Mouse (Mus musculus) bone marrow, adult 2 months (tissue): ENCODE results near the gene Ago3. TPM values are rescaled to one million over a fixed set of nuclear protein-coding genes. Genes with fewer than 3 reads are reported as not detected.

Experiments
- H3K27ac ChIP-seq: fragments of 200-500 bp; 2 replicates; pipeline ENCODE4 v1.5.1; 2012; ENCODE audit warnings: low read depth, mild to moderate bottlenecking, control low read depth, inconsistent platforms, low read length; ENCODE audit not compliant: control insufficient read depth, poor library complexity, insufficient read depth
- H3K4me1 ChIP-seq: fragments of 200-500 bp; 2 replicates; pipeline ENCODE4 v1.6.1; 2011; ENCODE audit warnings: low read length; ENCODE audit not compliant: control insufficient read depth, insufficient read depth
- H3K4me3 ChIP-seq: fragments of 200-500 bp; replicated peaks from 2 replicates; pipeline ENCODE3; 2011; ENCODE audit warnings: mild to moderate bottlenecking, low read depth, low read length, control low read depth; ENCODE audit not compliant: control insufficient read depth
- CTCF ChIP-seq: fragments of 200-500 bp; IDR thresholded peaks from 2 replicates; pipeline ENCODE4 v1.5.1; 2011; ENCODE audit warnings: low read length, control low read depth; ENCODE audit not compliant: control insufficient read depth, insufficient read depth
- POLR2A ChIP-seq: fragments of 200-500 bp; IDR thresholded peaks from 2 replicates; pipeline ENCODE4 v1.6.1; 2011; ENCODE audit warnings: low read depth, mild to moderate bottlenecking, control low read depth, low read length, borderline replicate concordance; ENCODE audit not compliant: control insufficient read depth
- WGBS: fragments of 180-500 bp; shearing (Covaris S2); methylation state at CpG from one replicate; pipeline ENCODE4 v1.1.7; 2018; 5-methylcytosine and 5-hydroxymethylcytosine counted together
- polyA plus RNA-seq: library from polyadenylated mRNA; stranded (reverse); fragments of >200 nt; gene quantifications from 2 replicates; pipeline ENCODE4 v1.2.4, GENCODE M21; 2011; ENCODE audit warnings: low replicate concordance; ENCODE audit not compliant: missing spikeins, insufficient read depth, insufficient read length

The Ago3 gene
- polyA plus RNA-seq, 1 experiment = 5.2 TPM

- TF ChIP-seq CTCF (no peak), POLR2A (no peak)
- H3K27ac ChIP-seq = no peak overlapping the region
- WGBS = 1% methylated on average over 50 of the region's 50 CpGs
- no peaks in the 10 kb centered on the region for H3K4me1 ChIP-seq
- H3K4me3 ChIP-seq = no peak overlapping the region
Measured at GRCm38 (mm10) chr4:126300916-126301583, 128.3 kb downstream of the Ago3 start.

DNA sequence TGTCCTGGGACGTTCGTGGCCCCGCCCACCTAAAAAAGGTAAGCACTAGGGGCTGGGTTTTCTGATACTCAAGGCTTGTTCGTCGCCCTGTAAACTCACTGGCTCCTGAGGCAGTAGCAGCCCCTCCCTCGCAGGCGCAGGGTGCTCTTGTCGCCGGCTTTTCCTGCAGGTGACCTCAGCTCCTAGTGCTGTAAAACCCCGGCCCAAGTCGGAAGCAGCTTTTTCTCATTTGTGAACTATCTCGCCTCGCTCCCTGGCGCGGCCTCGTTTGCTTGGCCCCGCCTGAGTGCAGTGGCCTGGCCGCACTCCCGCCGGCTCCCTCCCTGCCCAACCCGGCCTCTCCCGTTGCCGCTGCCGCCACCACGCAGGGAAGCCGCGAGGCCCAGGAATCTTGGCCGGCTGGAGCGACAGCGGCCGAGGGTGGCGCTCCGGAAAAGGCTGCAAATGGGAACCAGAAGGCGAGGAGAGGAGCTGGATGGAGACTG is 132.7 kb downstream of the Ago3 start:
- no peak overlapping the region for H3K27ac ChIP-seq
- TF ChIP-seq CTCF (no peak), POLR2A (no peak)
- no peaks in the 10 kb centered on the region for H3K4me1 ChIP-seq
- H3K4me3 ChIP-seq = no peak overlapping the region
- 3% methylated on average over 34 of the region's 34 CpGs for WGBS

DNA sequence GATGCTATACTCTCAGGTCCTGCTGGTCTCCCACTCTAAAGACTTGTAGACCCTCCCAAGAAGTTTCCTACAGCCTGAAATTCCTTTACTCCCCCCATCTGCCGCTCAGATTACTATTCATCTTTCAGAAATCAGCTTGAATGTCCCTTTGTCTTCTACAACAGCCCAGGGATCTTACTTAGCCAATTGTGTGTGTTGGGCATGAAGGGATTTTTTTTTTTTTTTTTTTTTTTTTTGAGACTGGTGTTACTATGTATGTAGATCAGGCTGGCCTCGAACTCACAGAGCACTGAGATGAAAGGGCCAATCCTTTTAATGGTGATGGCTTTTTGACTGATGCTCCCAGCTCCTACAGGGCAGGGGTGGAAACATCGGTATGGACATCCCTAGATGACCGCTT is 133.4 kb downstream of the Ago3 start:
- TF ChIP-seq POLR2A (no peak), CTCF (no peak)
- Histone ChIP-seq H3K4me3 (no peak overlapping the region), H3K4me1 (no peaks in the 10 kb centered on the region), H3K27ac (no peak overlapping the region)
- WGBS = 55% methylated on average over 4 of the region's 4 CpGs

DNA sequence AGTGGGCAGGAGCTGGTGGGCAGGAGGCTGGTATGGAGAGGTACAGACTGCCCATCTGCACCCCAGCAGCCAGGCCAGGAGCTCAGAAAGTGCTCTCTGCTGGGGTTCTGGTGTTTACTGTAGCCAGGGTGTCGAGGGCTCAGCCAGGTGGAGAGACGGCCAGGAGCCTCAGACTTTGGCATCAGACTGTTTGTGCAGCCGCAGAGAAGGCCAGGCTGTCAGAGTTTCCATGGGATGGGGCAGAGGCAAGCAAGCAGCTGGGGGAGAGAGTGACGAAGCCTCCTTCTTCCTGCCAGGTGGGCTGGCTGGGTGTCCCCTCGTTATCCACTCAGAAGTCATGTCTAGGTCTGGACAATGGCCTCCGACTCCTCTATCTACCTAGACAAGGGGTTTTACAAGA is 134.2 kb downstream of the Ago3 start:
- TF ChIP-seq CTCF (no peak), POLR2A (no peak)
- whole genome bisulfite sequencing = 76% methylated on average over 6 of the region's 6 CpGs
- H3K4me1 ChIP-seq = no peaks in the 10 kb centered on the region
- H3K4me3 ChIP-seq = no peak overlapping the region
- no peak overlapping the region for H3K27ac ChIP-seq

- 67% methylated on average over 13 of the region's 13 CpGs for WGBS
- no peak overlapping the region for H3K4me3 ChIP-seq
- H3K27ac ChIP-seq = no peak overlapping the region
- TF ChIP-seq POLR2A = no peak
- no peak for TF ChIP-seq CTCF
- H3K4me1 ChIP-seq = no peaks in the 10 kb centered on the region; the same call in 1 of the 2 replicates
Measured at GRCm38 (mm10) chr4:126291196-126291595, 138.2 kb downstream of the Ago3 start.

GRCm38 (mm10) chr4:126290314-126290713 is 139.0 kb downstream of the Ago3 start:
- H3K4me3 ChIP-seq = no peak overlapping the region
- no peaks in the 10 kb centered on the region; the same call in 1 of the 2 replicates for H3K4me1 ChIP-seq
- TF ChIP-seq CTCF (no peak), POLR2A (no peak)
- H3K27ac ChIP-seq = no peak overlapping the region
- WGBS = 80% methylated on average over 8 of the region's 8 CpGs

- WGBS = 23% methylated on average over 17 of the region's 17 CpGs
Measured at GRCm38 (mm10) chr4:126288085-126288666, 141.2 kb downstream of the Ago3 start.

GRCm38 (mm10) chr4:126287302-126287995 is 141.9 kb downstream of the Ago3 start:
- TF ChIP-seq POLR2A (no peak), CTCF (no peak)
- H3K27ac ChIP-seq = no peak overlapping the region
- WGBS = 44% methylated on average over 11 of the region's 11 CpGs
- H3K4me3 ChIP-seq = no peak overlapping the region
- H3K4me1 ChIP-seq = no peaks in the 10 kb centered on the region; the same call in none of the 2 replicates

More at GRCm38 (mm10) chr4:126288085-126288666, 141.2 kb downstream of the Ago3 start:
- Histone ChIP-seq H3K4me1 (no peaks in the 10 kb centered on the region; the same call in none of the 2 replicates), H3K4me3 (no peak overlapping the region), H3K27ac (no peak overlapping the region)
- TF ChIP-seq CTCF = no peak
- no peak for TF ChIP-seq POLR2A
